Mouse (Mus musculus) midbrain, embryonic 11.5 days (tissue): Measurements from ENCODE around the gene Pdia3. TPM values are rescaled to one million over a fixed set of nuclear protein-coding genes. Genes with fewer than 3 reads are reported as not detected.
"Not testable (repeated sequence)": the region's sequence is repeated elsewhere in the genome, so short reads cannot be mapped to it uniquely, and the experiment has no call there.

Experiments
- ATAC-seq: fragments of 200-750 bp; cut with Nextera tagmentation; 2 replicates; pipeline ENCODE4 v1.8.0; 2017; ENCODE audit warnings: moderate TSS enrichment, moderate library complexity; ENCODE audit not compliant: low FRiP score
- DNase-seq: peaks from one replicate; pipeline ENCODE4 v3.0.0; 2015; ENCODE audit warnings: low spot score; ENCODE audit errors: missing footprints
- H3K27ac ChIP-seq: fragments of 300-500 bp; sonication (generic); 2 replicates; pipeline ENCODE4 v1.5.1; 2014; ENCODE audit warnings: low read depth, low read length
- H3K27me3 ChIP-seq: fragments of 300-500 bp; sonication (generic); 2 replicates; pipeline ENCODE4 v1.6.1; 2014; ENCODE audit warnings: mild to moderate bottlenecking, low read length, moderate library complexity, mixed read lengths; ENCODE audit not compliant: control insufficient read depth, insufficient read depth
- H3K36me3 ChIP-seq: fragments of 300-500 bp; sonication (generic); 2 replicates; pipeline ENCODE4 v1.6.1; 2014; ENCODE audit warnings: mild to moderate bottlenecking, low read length, moderate library complexity, mixed read lengths; ENCODE audit not compliant: control insufficient read depth, insufficient read depth
- H3K4me1 ChIP-seq: fragments of 300-500 bp; sonication (generic); 2 replicates; pipeline ENCODE4 v1.6.1; 2014; ENCODE audit warnings: low read length; ENCODE audit not compliant: control insufficient read depth, insufficient read depth
- H3K4me2 ChIP-seq: fragments of 300-500 bp; sonication (generic); 2 replicates; pipeline ENCODE4 v1.6.1; 2014; ENCODE audit warnings: mild to moderate bottlenecking, moderate library complexity
- H3K4me3 ChIP-seq: fragments of 300-500 bp; sonication (generic); 2 replicates; pipeline ENCODE4 v1.5.1; 2014; ENCODE audit warnings: low read depth, low read length
- H3K9ac ChIP-seq: fragments of 300-500 bp; sonication (generic); 2 replicates; pipeline ENCODE4 v1.6.1; 2014; ENCODE audit warnings: low read length
- H3K9me3 ChIP-seq: fragments of 300-500 bp; sonication (generic); 2 replicates; pipeline ENCODE4 v1.6.1; 2016; ENCODE audit warnings: low read length; ENCODE audit not compliant: control insufficient read depth
- WGBS: fragments of 180-500 bp; shearing (Covaris S2); extraction: QIAGEN DNeasy Blood & Tissue Kit; methylation state at CpG from one replicate; pipeline ENCODE4 v1.1.7; 2014; 5-methylcytosine and 5-hydroxymethylcytosine counted together
- polyA plus RNA-seq: library from polyadenylated mRNA; unstranded; fragments of >200 nt; fragmentation: Nextera tagmentation; extraction: Ambion mirVana; gene quantifications from 2 replicates; pipeline ENCODE4 v1.2.1, GENCODE M21; 2014

The Pdia3 gene
- polyA plus RNA-seq, 1 experiment from 2014 or later, result 510 TPM

DNA sequence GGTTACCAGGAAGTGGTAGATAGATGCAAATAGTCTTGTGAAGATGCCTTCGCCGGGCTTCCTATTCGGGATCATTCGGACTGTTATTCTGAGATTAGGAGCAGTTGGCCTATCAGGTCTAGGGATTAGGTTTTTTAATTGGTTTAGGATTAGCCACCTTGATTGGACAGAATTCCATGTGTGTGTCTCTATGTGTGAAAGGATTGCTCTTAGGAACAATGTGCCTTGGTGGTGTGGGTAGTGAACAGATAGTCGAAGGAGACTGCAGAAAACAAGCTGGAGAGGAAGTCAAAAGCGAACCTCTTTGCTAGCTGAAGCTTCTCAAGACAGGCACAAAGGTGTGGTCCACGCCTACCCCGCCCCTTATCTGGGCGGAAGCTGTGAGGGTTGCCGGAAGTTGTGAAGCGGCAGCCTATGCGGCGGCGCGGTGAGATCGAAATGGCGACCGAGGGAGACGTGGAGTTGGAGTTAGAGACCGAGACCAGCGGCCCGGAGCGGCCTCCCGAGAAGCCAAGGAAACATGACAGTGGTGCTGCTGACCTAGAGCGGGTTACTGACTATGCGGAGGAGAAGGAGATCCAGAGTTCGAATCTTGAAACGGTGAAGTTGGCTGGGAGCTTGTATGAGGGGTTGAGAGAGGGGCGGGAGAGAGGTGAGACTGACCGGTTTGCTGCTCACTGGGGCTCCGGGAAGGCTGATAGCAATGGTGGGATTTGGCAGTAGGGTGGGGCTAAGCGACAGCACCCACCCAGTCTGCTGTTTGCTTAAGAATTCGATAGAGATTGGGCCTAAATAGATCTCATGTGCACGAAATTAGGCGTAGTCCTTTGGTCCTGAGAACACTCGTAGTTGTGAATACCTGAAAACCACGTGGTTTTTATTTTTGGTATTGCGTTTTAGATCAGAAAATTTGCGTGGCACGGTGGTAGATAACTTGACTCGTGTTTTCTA, 43.4 kb downstream of the Pdia3 start, which contains the start of gene Serinc4:
Gene Serinc4, minus strand, starts transcription at position 90 of the 951 bp plus-strand sequence.
- Histone ChIP-seq H3K9ac (peak within 1 kb of the TSS; percentile 86), H3K27me3 (no peaks in the 10 kb centered on the region), H3K4me3 (peak within 1 kb of the TSS; percentile 79), H3K9me3 (no peaks in the 10 kb centered on the region), H3K36me3 (0 out of 2 replicates have a peak, but pooled peaks cover 2% of the 10 kb centered on the region), H3K27ac (peak within 1 kb of the TSS; percentile 44; the same call in 1 of the 2 replicates), H3K4me1 (peaks cover 12% of the 10 kb centered on the region; the same call in 1 of the 2 replicates), H3K4me2 (peak within 1 kb of the TSS; percentile 65)
- 3% methylated on average over 41 of the region's 41 CpGs for WGBS
- peak; percentile 91 for ATAC-seq
- peak; percentile 98 for DNase-seq

DNA sequence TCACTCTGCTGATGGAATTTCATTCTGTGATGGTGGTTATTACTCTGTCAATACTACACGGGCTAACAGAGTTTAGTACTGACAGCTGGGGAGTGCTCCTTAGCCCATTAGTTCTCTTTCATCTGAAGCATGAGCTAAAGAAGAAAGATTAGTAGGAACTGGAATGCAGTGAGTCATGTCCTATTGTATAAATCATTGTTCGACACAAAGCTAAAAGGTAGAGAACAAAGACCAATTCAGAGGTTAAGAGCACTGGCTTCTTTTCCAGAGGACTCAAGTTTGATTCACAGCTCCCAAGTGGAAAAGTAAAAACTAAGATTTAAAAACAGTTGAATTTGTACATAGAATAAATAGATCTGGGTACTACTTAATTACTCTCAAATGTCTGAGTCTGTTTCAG, 46.5 kb downstream of the Pdia3 start:
- Histone ChIP-seq H3K36me3 (no peaks in the 10 kb centered on the region), H3K9me3 (no peaks in the 10 kb centered on the region), H3K4me3 (no peak overlapping the region), H3K4me2 (no peak overlapping the region), H3K9ac (no peak overlapping the region), H3K27me3 (no peaks in the 10 kb centered on the region), H3K27ac (no peak overlapping the region), H3K4me1 (peaks cover 12% of the 10 kb centered on the region; the same call in 1 of the 2 replicates)
- DNase-seq (no peak), ATAC-seq (no peak)
- 69% methylated on average over 2 of the region's 2 CpGs for WGBS

DNA sequence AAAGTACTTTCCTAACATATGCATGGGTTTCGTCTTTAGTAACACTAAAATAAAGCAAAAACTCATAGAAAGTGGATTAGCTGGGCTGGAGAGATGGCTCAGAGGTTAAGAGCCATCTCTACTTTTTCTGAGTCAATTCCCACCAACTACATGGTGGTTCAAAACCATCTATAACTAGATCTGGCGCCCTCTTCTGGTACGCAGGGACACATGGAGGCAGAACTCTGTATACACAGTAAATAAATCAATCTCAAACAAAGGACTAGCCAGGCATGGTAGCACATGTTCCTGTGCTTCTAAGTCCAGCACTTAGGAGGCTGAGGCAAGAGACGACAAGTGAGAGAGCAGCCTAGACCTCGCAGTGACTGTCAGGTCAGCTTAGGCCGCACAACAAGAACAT, 55.4 kb downstream of the Pdia3 start:
- not testable (repeated sequence) for H3K9ac ChIP-seq, ATAC-seq, DNase-seq, H3K4me2 ChIP-seq, H3K9me3 ChIP-seq, H3K4me1 ChIP-seq, H3K4me3 ChIP-seq, H3K36me3 ChIP-seq, H3K27ac ChIP-seq, H3K27me3 ChIP-seq
- 67% methylated on average over 1 of the region's 6 CpGs for WGBS

DNA sequence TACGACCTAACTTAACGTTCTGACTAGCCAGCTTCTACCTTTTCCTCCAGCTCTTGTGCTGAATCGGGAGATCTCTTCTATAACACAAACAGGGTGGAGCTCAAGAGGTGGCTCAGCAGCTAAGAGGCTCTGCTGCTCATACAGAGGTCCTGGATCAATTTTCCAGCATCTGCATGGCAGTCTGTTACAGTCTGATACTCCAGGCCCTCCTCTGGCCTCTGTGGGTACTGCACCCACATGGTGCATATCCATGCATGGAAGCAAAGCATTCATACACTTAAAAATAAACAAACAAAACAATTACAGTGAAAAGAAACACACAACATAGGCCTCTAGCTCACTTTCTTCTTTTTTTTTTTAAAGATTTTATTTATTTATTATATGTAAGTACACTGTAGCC, 59.2 kb downstream of the Pdia3 start:
- WGBS, result 100% methylated on average over 3 of the region's 3 CpGs
- H3K4me2 ChIP-seq, H3K4me3 ChIP-seq, H3K9ac ChIP-seq, H3K9me3 ChIP-seq, H3K27ac ChIP-seq, H3K4me1 ChIP-seq, DNase-seq, H3K27me3 ChIP-seq, ATAC-seq, H3K36me3 ChIP-seq: not testable (repeated sequence)

DNA sequence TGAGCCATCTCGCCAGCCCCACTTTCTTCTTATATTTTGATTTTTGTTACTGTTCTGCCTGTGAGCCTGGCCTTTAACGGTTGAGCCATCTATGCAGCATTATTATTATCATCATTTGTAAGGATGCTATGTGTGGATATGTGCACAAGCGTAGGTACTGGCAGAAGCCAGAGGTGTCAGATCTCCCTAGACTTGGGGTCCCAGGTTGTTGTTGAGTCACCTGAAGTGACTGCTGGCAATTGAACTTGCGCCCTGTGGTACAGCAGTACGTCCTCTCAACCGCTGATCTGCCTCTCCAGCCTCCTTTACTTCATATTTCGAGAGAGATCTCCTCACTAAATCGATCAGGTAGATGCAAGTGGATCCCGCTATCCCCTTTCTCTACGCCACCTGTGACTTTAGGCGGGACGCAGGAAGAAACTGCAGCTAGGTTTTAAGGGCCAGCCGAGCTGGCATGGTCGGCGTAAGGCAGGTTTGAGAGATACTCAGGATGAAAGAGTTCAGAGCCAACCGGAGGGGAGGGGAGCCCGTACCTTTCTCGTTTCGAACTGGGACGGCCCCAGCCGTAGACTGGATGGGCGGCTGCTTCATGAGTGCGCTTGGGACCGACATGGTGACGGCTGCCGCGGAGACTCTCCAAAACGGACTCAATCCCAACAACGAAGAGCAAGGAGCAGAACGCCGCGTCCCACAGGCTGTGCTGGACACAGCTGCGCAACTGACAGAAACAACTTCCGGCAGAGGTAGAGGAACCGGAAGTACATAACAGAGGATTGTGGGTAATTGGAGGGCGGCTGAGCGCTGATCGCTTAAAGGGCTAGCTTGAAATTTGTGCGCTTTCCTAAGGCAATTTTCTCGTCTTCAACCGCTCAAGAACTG, 60.0 kb downstream of the Pdia3 start, which contains the start of gene Mfap1b:
Gene Mfap1b, minus strand, starts transcription at position 767 of the 879 bp plus-strand sequence.
- ATAC-seq (peak; percentile 93), DNase-seq (peak; percentile 97)
- not testable (repeated sequence) for H3K27me3 ChIP-seq, H3K36me3 ChIP-seq, H3K27ac ChIP-seq, H3K9me3 ChIP-seq, H3K4me1 ChIP-seq
- Histone ChIP-seq H3K4me2 (peak within 1 kb of the TSS; percentile 64), H3K9ac (peak within 1 kb of the TSS; percentile 56), H3K4me3 (peak within 1 kb of the TSS; percentile 57)
- 6% methylated on average over 38 of the region's 41 CpGs for WGBS

DNA sequence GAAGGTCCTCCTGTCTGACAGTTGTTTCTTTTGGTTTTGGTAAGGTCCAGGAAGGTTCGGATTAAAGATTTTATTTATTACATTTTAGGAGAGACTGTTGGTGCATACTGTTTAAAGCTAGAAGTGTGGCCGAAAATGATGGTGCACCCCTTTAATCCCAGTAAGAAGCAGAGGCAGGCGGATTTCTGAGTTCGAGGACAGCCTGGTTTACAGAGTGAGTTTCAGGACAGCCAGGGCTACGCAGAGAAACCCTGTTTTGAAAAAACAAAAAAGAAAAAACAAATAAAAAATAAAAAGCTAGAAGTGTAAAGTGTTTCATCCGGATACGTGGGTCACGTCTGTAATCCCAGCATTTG, 60.6 kb downstream of the Pdia3 start:
- no peaks in the 10 kb centered on the region for H3K9me3 ChIP-seq
- no peak overlapping the region; the same call in 1 of the 2 replicates for H3K27ac ChIP-seq
- WGBS, result 40% methylated on average over 8 of the region's 8 CpGs
- DNase-seq, result no peak
- H3K4me1 ChIP-seq, result no peaks in the 10 kb centered on the region; the same call in 1 of the 2 replicates
- peak overlapping the region; percentile 56; the same call in 1 of the 2 replicates for H3K9ac ChIP-seq
- no peaks in the 10 kb centered on the region for H3K36me3 ChIP-seq
- peak; percentile 61 for ATAC-seq
- H3K4me3 ChIP-seq, result peak overlapping the region; percentile 57
- no peaks in the 10 kb centered on the region for H3K27me3 ChIP-seq
- H3K4me2 ChIP-seq, result peak overlapping the region; percentile 64

DNA sequence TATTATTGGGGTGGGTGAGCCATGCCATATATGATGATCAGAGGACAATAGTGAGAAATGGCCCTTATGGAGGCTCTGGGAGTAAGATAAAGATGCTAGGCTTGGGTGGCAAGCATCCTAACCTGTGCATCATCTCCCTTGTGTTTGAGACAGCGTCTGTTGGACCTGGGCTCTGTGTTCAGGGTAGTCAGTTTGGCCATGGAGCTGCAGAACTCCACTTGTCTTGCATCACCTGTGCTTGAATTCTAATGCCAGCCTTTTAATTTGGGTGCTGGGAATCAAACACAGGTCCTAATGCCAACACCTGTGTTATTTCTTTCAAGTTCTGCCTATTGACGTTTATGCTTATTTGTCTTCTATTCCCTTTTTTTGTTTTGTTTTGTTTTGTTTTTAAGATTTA, 61.7 kb downstream of the Pdia3 start:
- not testable (repeated sequence) for H3K4me1 ChIP-seq, H3K9me3 ChIP-seq, H3K27ac ChIP-seq, H3K9ac ChIP-seq, ATAC-seq, H3K4me3 ChIP-seq, H3K4me2 ChIP-seq, H3K36me3 ChIP-seq, H3K27me3 ChIP-seq
- peak; percentile 73 for DNase-seq
- WGBS, result 87% methylated on average over 2 of the region's 2 CpGs

DNA sequence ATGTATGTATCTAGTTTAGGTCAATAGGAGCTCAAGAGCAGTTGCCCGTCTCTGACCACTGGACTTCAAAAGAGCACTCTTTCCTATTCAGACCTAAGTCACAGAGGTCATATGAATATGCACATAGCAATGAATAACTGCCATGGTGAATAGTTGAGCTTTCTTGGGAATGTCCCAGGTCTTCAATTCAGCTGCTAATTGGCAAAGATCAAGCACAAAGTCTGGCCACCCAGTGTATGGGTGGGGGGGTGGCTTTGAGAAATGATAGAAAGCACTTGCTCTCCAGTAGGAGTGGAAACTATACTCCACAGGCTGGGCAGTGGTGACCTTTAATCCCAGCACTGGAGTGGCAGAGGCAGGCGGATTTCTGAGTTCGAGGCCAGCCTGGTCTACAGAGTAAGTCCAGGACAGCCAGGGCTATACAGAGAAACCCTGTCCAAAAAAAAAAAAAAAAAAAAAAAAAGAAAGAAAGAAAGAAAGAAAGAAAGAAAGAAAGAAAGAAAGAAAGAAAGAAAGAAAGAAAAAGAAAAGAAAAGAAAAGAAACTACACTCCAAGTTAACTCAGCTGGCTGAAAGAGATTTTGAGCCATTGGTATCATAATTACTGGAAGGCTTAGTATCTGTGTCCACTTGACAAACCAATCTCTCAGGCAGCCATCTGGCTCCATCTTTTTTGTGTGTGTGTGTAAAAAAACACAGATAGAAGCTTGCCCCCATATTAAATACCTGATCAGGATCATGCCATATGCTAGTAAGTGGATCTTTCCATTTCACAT, 64.1 kb downstream of the Pdia3 start:
- Histone ChIP-seq H3K4me2 (no peak overlapping the region), H3K9me3 (no peaks in the 10 kb centered on the region), H3K4me3 (no peak overlapping the region), H3K27me3 (no peaks in the 10 kb centered on the region), H3K27ac (no peak overlapping the region), H3K9ac (no peak overlapping the region), H3K36me3 (no peaks in the 10 kb centered on the region), H3K4me1 (no peaks in the 10 kb centered on the region; the same call in 1 of the 2 replicates)
- 74% methylated on average over 3 of the region's 3 CpGs for WGBS
- DNase-seq (peak; percentile 62), ATAC-seq (no peak)
